Mouse (Mus musculus) embryonic facial prominence, embryonic 10.5 days (tissue): ENCODE data around the gene Piwil1. TPM values are rescaled to one million over a fixed set of nuclear protein-coding genes. Genes with fewer than 3 reads are reported as not detected.
A peak's percentile ranks its signal among the peaks of the same experiment; 100 is the strongest.

Experiments used
- DNase-seq: peaks from one replicate; pipeline ENCODE4 v3.0.0-alpha.2; 2017; ENCODE audit warnings: low spot score
- H3K27ac ChIP-seq: fragments of 300-500 bp; sonication (generic); replicated peaks from 2 replicates; pipeline ENCODE4 v1.5.1; 2016; ENCODE audit warnings: mild to moderate bottlenecking
- H3K27me3 ChIP-seq: fragments of 300-500 bp; sonication (generic); replicated peaks from 2 replicates; pipeline ENCODE4 v1.6.1; 2016; ENCODE audit warnings: low read depth, mild to moderate bottlenecking; ENCODE audit not compliant: poor library complexity, severe bottlenecking
- H3K36me3 ChIP-seq: fragments of 300-500 bp; sonication (generic); replicated peaks from 2 replicates; pipeline ENCODE4 v1.6.1; 2016; ENCODE audit warnings: mild to moderate bottlenecking, moderate library complexity
- H3K4me1 ChIP-seq: fragments of 300-500 bp; sonication (generic); 2 replicates; pipeline ENCODE4 v1.6.1; 2016
- H3K4me3 ChIP-seq: fragments of 300-500 bp; sonication (generic); 2 replicates; pipeline ENCODE4 v1.5.1; 2016; ENCODE audit warnings: mild to moderate bottlenecking, moderate library complexity
- H3K9me3 ChIP-seq: fragments of 300-500 bp; sonication (generic); 2 replicates; pipeline ENCODE4 v1.6.1; 2016; ENCODE audit warnings: mild to moderate bottlenecking
- WGBS: fragments of 180-500 bp; shearing (Covaris S2); methylation state at CpG from one replicate; pipeline ENCODE4 v1.1.7; 2016; 5-methylcytosine and 5-hydroxymethylcytosine counted together
- polyA plus RNA-seq: library from polyadenylated mRNA; unstranded; fragments of >200 nt; fragmentation: Nextera tagmentation; extraction: Ambion mirVana; gene quantifications from 2 replicates; pipeline ENCODE4 v1.2.1, GENCODE M21; 2016

The Piwil1 gene
- polyA plus RNA-seq, 1 experiment from 2014 or later: not detected

GRCm38 (mm10) chr5:128769026-128769631 lies 66.8 kb downstream of the Piwil1 start:
- H3K27me3 ChIP-seq: no peaks in the 10 kb centered on the region
- 9% methylated on average over 10 of the region's 10 CpGs for WGBS
- no peaks in the 10 kb centered on the region for H3K9me3 ChIP-seq
- peaks cover 18% of the 10 kb centered on the region for H3K4me1 ChIP-seq
- peak overlapping the region; percentile 48 for H3K4me3 ChIP-seq
- H3K27ac ChIP-seq: peak overlapping the region; percentile 74
- H3K36me3 ChIP-seq: no peaks in the 10 kb centered on the region
- DNase-seq: peak; percentile 70

GRCm38 (mm10) chr5:128776386-128776785 lies 74.1 kb downstream of the Piwil1 start:
- Histone ChIP-seq H3K4me1 (no peaks in the 10 kb centered on the region), H3K36me3 (no peaks in the 10 kb centered on the region)

DNA sequence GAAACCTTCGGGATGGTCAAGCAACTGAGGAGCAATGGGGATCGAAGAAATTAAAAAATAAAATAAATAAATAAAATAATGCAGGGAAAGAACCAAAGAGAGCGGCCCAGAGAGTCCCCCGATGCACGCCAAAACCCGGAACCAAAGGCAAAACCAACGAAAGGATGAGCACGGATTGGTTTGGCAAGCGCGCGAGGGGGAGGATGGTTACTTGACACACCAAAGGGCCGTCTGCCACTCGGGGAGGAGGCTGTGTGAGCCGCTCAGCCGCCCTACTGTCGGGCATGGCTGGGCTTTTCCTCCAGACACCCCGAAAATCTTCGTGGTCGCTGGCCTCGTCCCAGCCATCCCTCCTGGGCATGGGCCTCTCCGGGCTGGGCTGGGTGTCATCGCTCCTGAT lies 79.3 kb downstream of the Piwil1 start:
- no peak for DNase-seq
- Histone ChIP-seq H3K9me3 (no peaks in the 10 kb centered on the region), H3K27ac (no peak overlapping the region), H3K4me3 (0 out of 2 replicates have a peak overlapping the region, but pooled peaks have one; percentile 11), H3K4me1 (peaks cover 13% of the 10 kb centered on the region), H3K36me3 (no peaks in the 10 kb centered on the region), H3K27me3 (0 out of 2 replicates have a peak, but pooled peaks cover 5% of the 10 kb centered on the region)
- WGBS: 70% methylated on average over 22 of the region's 22 CpGs

More at GRCm38 (mm10) chr5:128776386-128776785, 74.1 kb downstream of the Piwil1 start:
- WGBS: 67% methylated on average over 2 of the region's 2 CpGs
- DNase-seq: no peak
- H3K27ac ChIP-seq: no peak overlapping the region
- H3K4me3 ChIP-seq: no peak overlapping the region
- no peaks in the 10 kb centered on the region for H3K9me3 ChIP-seq
- H3K27me3 ChIP-seq: no peaks in the 10 kb centered on the region

DNA sequence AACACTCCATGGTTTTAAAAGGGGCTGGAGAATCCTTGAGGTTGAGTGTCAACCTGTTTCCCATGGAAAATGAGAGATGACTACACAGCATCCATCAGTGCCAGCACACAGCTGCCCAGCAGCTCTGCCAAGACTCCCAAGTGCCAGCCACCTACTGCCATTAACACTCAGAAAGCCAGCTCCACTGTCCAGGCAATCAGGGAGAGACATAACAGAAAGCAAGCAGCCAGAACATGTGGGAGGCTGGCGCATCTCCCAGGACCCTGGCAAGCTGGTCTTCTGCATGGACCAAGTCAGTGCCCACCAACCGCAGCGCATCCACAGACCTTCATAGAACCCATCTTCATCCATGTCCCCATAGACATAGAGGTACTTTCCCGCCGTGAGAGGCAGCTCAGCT lies 98.3 kb downstream of the Piwil1 start:
- no peaks in the 10 kb centered on the region for H3K27me3 ChIP-seq
- WGBS: 88% methylated on average over 5 of the region's 5 CpGs
- H3K4me1 ChIP-seq: no peaks in the 10 kb centered on the region
- no peak overlapping the region for H3K4me3 ChIP-seq
- H3K9me3 ChIP-seq: no peaks in the 10 kb centered on the region
- no peak overlapping the region for H3K27ac ChIP-seq
- H3K36me3 ChIP-seq: no peaks in the 10 kb centered on the region
- DNase-seq: no peak

Other genes with a start within 250 kb of the Piwil1 start
- 3.1 and 4.3 TPM in 2 replicates for gene Fzd10, start 101.7 kb upstream of the Piwil1 start, polyA plus RNA-seq